Mouse (Mus musculus) stomach, postnatal 0 days (tissue): ENCODE results near the gene Klhl7. TPM values are rescaled to one million over a fixed set of nuclear protein-coding genes. Genes with fewer than 3 reads are reported as not detected.

ENCODE experiments used
- ATAC-seq: fragments of 200-750 bp; cut with Nextera tagmentation; 2 replicates; pipeline ENCODE4 v1.8.0; 2017; ENCODE audit not compliant: low FRiP score, low TSS enrichment
- DNase-seq: peaks from one replicate; pipeline ENCODE4 v3.0.0-alpha.2; 2016; ENCODE audit warnings: low spot score
- H3K27ac ChIP-seq: fragments of 300-500 bp; sonication (generic); replicated peaks from 2 replicates; pipeline ENCODE4 v1.5.1; 2014; ENCODE audit warnings: mild to moderate bottlenecking, control low read depth
- H3K27me3 ChIP-seq: fragments of 300-500 bp; sonication (generic); 2 replicates; pipeline ENCODE4 v1.6.1; 2014; ENCODE audit warnings: low read length; ENCODE audit not compliant: control insufficient read depth, insufficient read depth
- H3K36me3 ChIP-seq: fragments of 300-500 bp; sonication (generic); 2 replicates; pipeline ENCODE4 v1.6.1; 2014; ENCODE audit warnings: low read length, mixed read lengths; ENCODE audit not compliant: control insufficient read depth, insufficient read depth
- H3K4me1 ChIP-seq: fragments of 300-500 bp; sonication (generic); replicated peaks from 2 replicates; pipeline ENCODE4 v1.6.1; 2014; ENCODE audit warnings: antibody characterized with exemption; ENCODE audit not compliant: control insufficient read depth, insufficient read depth
- H3K4me2 ChIP-seq: fragments of 300-500 bp; sonication (generic); replicated peaks from 2 replicates; pipeline ENCODE4 v1.6.1; 2014; ENCODE audit warnings: low read depth, mild to moderate bottlenecking, control low read depth, moderate library complexity
- H3K4me3 ChIP-seq: fragments of 300-500 bp; sonication (generic); 2 replicates; pipeline ENCODE4 v1.5.1; 2014; ENCODE audit warnings: low read depth, low read length, control low read depth
- H3K9ac ChIP-seq: fragments of 300-500 bp; sonication (generic); 2 replicates; pipeline ENCODE4 v1.6.1; 2014; ENCODE audit warnings: mild to moderate bottlenecking, low read length, control low read depth, mixed read lengths
- H3K9me3 ChIP-seq: fragments of 300-500 bp; sonication (generic); 2 replicates; pipeline ENCODE4 v1.6.1; 2016; ENCODE audit warnings: low read length; ENCODE audit not compliant: control insufficient read depth
- CTCF ChIP-seq: IDR thresholded peaks from 2 replicates; pipeline ENCODE4 v1.5.1; 2016; ENCODE audit warnings: antibody characterized with exemption, low read depth, mild to moderate bottlenecking, moderate library complexity
- EP300 ChIP-seq: optimal IDR thresholded peaks from 2 replicates; pipeline ENCODE3; 2016; ENCODE audit warnings: antibody characterized with exemption
- WGBS: fragments of 180-500 bp; shearing (Covaris S2); extraction: QIAGEN DNeasy Blood & Tissue Kit; methylation state at CpG from one replicate; pipeline ENCODE4 v1.1.7; 2014; 5-methylcytosine and 5-hydroxymethylcytosine counted together
- polyA plus RNA-seq: library from polyadenylated mRNA; unstranded; fragments of >200 nt; fragmentation: Nextera tagmentation; extraction: Ambion mirVana; gene quantifications from 2 replicates; pipeline ENCODE4 v1.2.1, GENCODE M21; 2015

Gene Klhl7
- polyA plus RNA-seq, 1 experiment from 2014 or later: 23.6 TPM

- peak; percentile 88 for ATAC-seq
- Histone ChIP-seq H3K4me3 (no peak overlapping the region), H3K27me3 (no peaks in the 10 kb centered on the region), H3K9me3 (no peaks in the 10 kb centered on the region), H3K4me2 (peak overlapping the region; percentile 42), H3K4me1 (0 out of 2 replicates have a peak, but pooled peaks cover 2% of the 10 kb centered on the region), H3K27ac (no peak overlapping the region), H3K9ac (no peak overlapping the region), H3K36me3 (no peaks in the 10 kb centered on the region)
- TF ChIP-seq EP300 (no peak), CTCF (peak; percentile 87)
- peak; percentile 77 for DNase-seq
- under 1% methylated on average over 15 of the region's 15 CpGs for WGBS
Observed at GRCm38 (mm10) chr5:24076986-24077718, 23.3 kb upstream of the Klhl7 start.

GRCm38 (mm10) chr5:24077739-24078306, 22.6 kb upstream of the Klhl7 start:
- no peak overlapping the region for H3K4me3 ChIP-seq

DNA sequence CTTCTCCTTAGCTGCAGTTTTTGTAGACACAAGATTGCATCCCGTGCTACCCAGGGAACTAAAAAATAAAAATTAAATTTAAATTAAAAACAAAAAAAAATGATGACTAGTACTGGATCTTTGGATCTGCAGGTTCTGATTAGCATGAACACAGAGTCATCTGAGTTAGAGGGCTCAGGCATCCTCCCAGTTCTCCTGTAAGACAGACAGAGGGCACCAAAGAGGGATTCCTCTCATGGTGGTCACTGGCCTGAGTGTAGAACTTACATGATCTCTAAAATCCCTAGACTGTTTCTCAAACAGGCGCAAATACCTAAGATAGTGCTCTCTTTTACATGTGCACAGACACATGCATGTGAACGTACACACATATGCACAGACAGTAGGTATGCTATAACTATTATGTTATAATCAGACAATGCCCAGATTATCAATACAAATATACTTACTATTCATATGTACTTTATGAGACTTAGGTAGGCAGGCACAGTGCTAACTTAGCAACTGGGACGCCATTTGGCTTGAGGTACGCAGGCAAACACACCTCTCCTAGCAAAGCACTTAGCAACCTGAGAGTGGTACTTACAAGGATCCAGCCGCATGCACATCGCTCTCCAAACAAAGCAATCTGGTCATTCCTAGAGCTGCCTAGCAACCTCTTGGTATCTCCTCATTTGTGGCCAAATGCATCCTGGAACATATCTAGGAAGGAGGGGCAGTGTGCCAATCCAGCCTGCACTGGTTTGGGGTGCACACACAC, 21.8 kb upstream of the Klhl7 start:
- DNase-seq: no peak
- peak; percentile 54 for TF ChIP-seq CTCF
- no peak for TF ChIP-seq EP300
- no peak for ATAC-seq
- Histone ChIP-seq H3K4me1 (0 out of 2 replicates have a peak, but pooled peaks cover 2% of the 10 kb centered on the region), H3K9me3 (no peaks in the 10 kb centered on the region), H3K27me3 (no peaks in the 10 kb centered on the region), H3K4me2 (no peak overlapping the region), H3K4me3 (no peak overlapping the region), H3K9ac (no peak overlapping the region), H3K36me3 (no peaks in the 10 kb centered on the region), H3K27ac (no peak overlapping the region)
- 64% methylated on average over 7 of the region's 7 CpGs for WGBS

More at GRCm38 (mm10) chr5:24077739-24078306, 22.6 kb upstream of the Klhl7 start:
- no peaks in the 10 kb centered on the region for H3K36me3 ChIP-seq
- DNase-seq (no peak), ATAC-seq (no peak)
- H3K9ac ChIP-seq: no peak overlapping the region
- peak overlapping the region; percentile 42; the same call in 1 of the 2 replicates for H3K4me2 ChIP-seq
- no peaks in the 10 kb centered on the region for H3K27me3 ChIP-seq
- TF ChIP-seq CTCF (no peak), EP300 (no peak)
- H3K27ac ChIP-seq: no peak overlapping the region
- no peaks in the 10 kb centered on the region for H3K9me3 ChIP-seq
- H3K4me1 ChIP-seq: 0 out of 2 replicates have a peak, but pooled peaks cover 2% of the 10 kb centered on the region
- WGBS: 9% methylated on average over 7 of the region's 7 CpGs

- no peak overlapping the region for H3K4me3 ChIP-seq
- TF ChIP-seq EP300 (no peak), CTCF (no peak)
- 57% methylated on average over 6 of the region's 6 CpGs for WGBS
- no peaks in the 10 kb centered on the region for H3K27me3 ChIP-seq
- ATAC-seq (no peak), DNase-seq (no peak)
- H3K9me3 ChIP-seq: no peaks in the 10 kb centered on the region
- no peak overlapping the region for H3K4me2 ChIP-seq
- no peaks in the 10 kb centered on the region for H3K36me3 ChIP-seq
- H3K4me1 ChIP-seq: 0 out of 2 replicates have a peak, but pooled peaks cover 2% of the 10 kb centered on the region
- no peak overlapping the region for H3K27ac ChIP-seq
- no peak overlapping the region for H3K9ac ChIP-seq
Observed at GRCm38 (mm10) chr5:24080826-24081225, 19.6 kb upstream of the Klhl7 start.

- TF ChIP-seq EP300 (no peak), CTCF (no peak)
- H3K4me3 ChIP-seq: no peak overlapping the region
- no peak overlapping the region for H3K4me2 ChIP-seq
- H3K4me1 ChIP-seq: no peaks in the 10 kb centered on the region
- no peaks in the 10 kb centered on the region for H3K36me3 ChIP-seq
- ATAC-seq (no peak), DNase-seq (no peak)
- H3K9me3 ChIP-seq: no peaks in the 10 kb centered on the region
- H3K27me3 ChIP-seq: no peaks in the 10 kb centered on the region
- H3K9ac ChIP-seq: no peak overlapping the region
- H3K27ac ChIP-seq: no peak overlapping the region
- 82% methylated on average over 4 of the region's 4 CpGs for WGBS
Observed at GRCm38 (mm10) chr5:24084835-24085234, 15.6 kb upstream of the Klhl7 start.
